Mouse (Mus musculus) heart, postnatal 4 days (tissue): ENCODE results near the gene Ampd1. TPM values are rescaled to one million over a fixed set of nuclear protein-coding genes. Genes with fewer than 3 reads are reported as not detected.

ENCODE experiments used
- DNase-seq: peaks from one replicate; pipeline ENCODE4 v3.0.0; 2021
- total RNA-seq, 2 experiments: library from RNA; stranded (reverse); gene quantifications; 2 replicates each; pipeline ENCODE4 v1.2.3; 2021

The Ampd1 gene
- total RNA-seq, 2 experiments from 2014 or later: 0.25 to 0.43 TPM

DNA sequence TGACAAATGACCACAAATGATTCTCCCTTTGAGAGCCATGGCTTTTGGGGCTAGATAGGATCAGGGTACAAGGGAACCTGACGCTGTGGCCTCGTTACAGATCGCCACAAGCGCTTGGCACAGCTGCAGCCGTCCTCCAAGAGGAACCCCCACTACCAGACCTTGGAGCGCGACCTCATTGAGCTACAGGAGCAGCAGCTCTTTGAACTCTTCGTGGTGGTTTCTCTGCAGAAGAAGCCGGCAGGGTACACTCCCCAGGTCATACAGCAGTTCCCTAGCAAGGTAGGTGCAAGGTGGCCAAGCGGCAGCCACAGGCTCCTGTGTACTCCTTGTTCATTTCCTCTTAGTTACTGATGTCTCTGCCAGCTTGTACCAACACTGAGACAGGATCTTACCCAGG, 75.1 kb downstream of the Ampd1 start:
- no peak for DNase-seq

Other genes with a start within 250 kb of the Ampd1 start
- gene Sycp1, start 137.9 kb upstream of the Ampd1 start, total RNA-seq: not detected
- not detected for gene Nr1h5, start 109.9 kb upstream of the Ampd1 start, total RNA-seq
- 100 to 1,000 TPM; 111 to 119 TPM for gene Sike1, start 78.3 kb upstream of the Ampd1 start, total RNA-seq
- gene Csde1, start 53.6 kb upstream of the Ampd1 start, total RNA-seq: 100 to 1,000 TPM; 384 to 408 TPM
- gene Nras, start 15.7 kb upstream of the Ampd1 start, total RNA-seq: 100 to 1,000 TPM; 120 to 122 TPM
- 1 to 10 TPM; 3.6 to 4.3 TPM for gene Dennd2c, start 28.6 kb downstream of the Ampd1 start, total RNA-seq
- gene Bcas2, start 97.6 kb downstream of the Ampd1 start, total RNA-seq: 10 to 100 TPM; 62.0 to 67.9 TPM
- gene Trim33, start 205.3 kb downstream of the Ampd1 start, total RNA-seq: 10 to 100 TPM; 24.3 to 25.1 TPM